Mouse (Mus musculus) lung, adult 2 months (tissue): ENCODE measurements around the gene Ptpn5.

ENCODE experiments used
- CTCF ChIP-seq: fragments of 200-500 bp; IDR thresholded peaks from 2 replicates; pipeline ENCODE4 v1.5.1; 2011; ENCODE audit warnings: mild to moderate bottlenecking, low read length, control low read depth; ENCODE audit not compliant: insufficient read depth
- POLR2A ChIP-seq: fragments of 200-500 bp; IDR thresholded peaks from 2 replicates; pipeline ENCODE4 v1.6.1; 2011; ENCODE audit warnings: low read depth, mild to moderate bottlenecking, control low read depth, low read length, borderline replicate concordance; ENCODE audit errors: extremely low read depth

- no peak for TF ChIP-seq CTCF
- TF ChIP-seq POLR2A: no peak
Observed at GRCm38 (mm10) chr7:47056273-47056672, 77.2 kb downstream of the Ptpn5 start.
